Mouse (Mus musculus) olfactory bulb, adult 2 months (tissue): ENCODE measurements around the gene Nrros.
"Not testable (repeated sequence)": the region's sequence is repeated elsewhere in the genome, so short reads cannot be mapped to it uniquely, and the experiment has no call there.

Experiments
- CTCF ChIP-seq: fragments of 200-500 bp; IDR thresholded peaks from 2 replicates; pipeline ENCODE4 v1.5.1; 2012; ENCODE audit warnings: low read depth, mild to moderate bottlenecking, low read length, moderate library complexity; ENCODE audit not compliant: insufficient read depth
- POLR2A ChIP-seq: fragments of 200-500 bp; IDR thresholded peaks from 2 replicates; pipeline ENCODE4 v1.6.1; 2012; ENCODE audit warnings: mild to moderate bottlenecking, low read depth, low read length, moderate library complexity; ENCODE audit not compliant: insufficient read depth

DNA sequence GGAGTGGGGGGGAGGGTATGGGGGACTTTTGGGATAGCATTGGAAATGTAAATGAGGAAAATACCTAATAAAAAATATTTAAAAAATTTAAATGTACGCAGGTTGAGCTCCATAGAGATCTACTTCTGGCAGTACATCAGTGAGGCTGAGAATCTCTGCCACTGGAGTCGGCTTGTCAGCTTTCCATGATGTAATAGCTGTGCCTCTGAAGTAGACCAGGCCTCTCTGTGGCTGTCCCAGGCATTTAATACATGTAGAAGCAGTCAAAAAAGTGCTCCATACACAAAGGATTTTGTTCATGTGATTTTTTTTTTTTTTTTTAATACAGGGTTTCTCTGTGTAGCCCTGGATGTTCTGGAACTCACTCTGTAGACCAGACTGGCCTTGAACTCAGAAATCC, 67.6 kb downstream of the Nrros start:
- not testable (repeated sequence) for TF ChIP-seq POLR2A, CTCF
